Mouse (Mus musculus) hematopoietic stem cell, adult 5-6 weeks (primary cell): Measurements from ENCODE around the gene Myo1d. TPM values are rescaled to one million over a fixed set of nuclear protein-coding genes. Genes with fewer than 3 reads are reported as not detected.

Experiments used
- ATAC-seq, 2 experiments: fragments of 125-278 bp in 1 of 2; replicated peaks in 1 of 2; 2 replicates each; pipeline ENCODE4 v1.8.0; 2016 to 2017; ENCODE audit warnings: inconsistent platforms in 2 of 2, mild to moderate bottlenecking in 2 of 2, moderate number of reproducible peaks in 2 of 2, low read depth in 1 of 2, moderate TSS enrichment in 1 of 2; ENCODE audit not compliant: low FRiP score in 2 of 2, poor library complexity in 2 of 2, severe bottlenecking in 2 of 2, insufficient read depth in 1 of 2, low TSS enrichment in 1 of 2
- total RNA-seq: library from RNA; stranded (forward); fragments of 172-1452, 232-1000 nt; gene quantifications from 2 replicates; pipeline ENCODE4 v1.2.3, GENCODE M21; 2017

The Myo1d gene
- total RNA-seq, 1 experiment from 2014 or later: 3.4 TPM

- ATAC-seq: no peak
Measured at GRCm38 (mm10) chr11:80485622-80486206, 294.1 kb downstream of the Myo1d start.

- ATAC-seq: no peak
Measured at GRCm38 (mm10) chr11:80485120-80485551, 294.7 kb downstream of the Myo1d start.

GRCm38 (mm10) chr11:80484191-80484791, 295.5 kb downstream of the Myo1d start:
- no peak for ATAC-seq

GRCm38 (mm10) chr11:80483536-80484067, 296.2 kb downstream of the Myo1d start:
- no peak for ATAC-seq

- no peak for ATAC-seq
Measured at GRCm38 (mm10) chr11:80482921-80483320, 296.9 kb downstream of the Myo1d start.

GRCm38 (mm10) chr11:80482347-80482746, 297.5 kb downstream of the Myo1d start:
- no peak for ATAC-seq

- ATAC-seq: no peak
Measured at GRCm38 (mm10) chr11:80481409-80482050, 298.3 kb downstream of the Myo1d start.

- no peak for ATAC-seq
Measured at GRCm38 (mm10) chr11:80479906-80480866, 299.6 kb downstream of the Myo1d start.

- no peak for ATAC-seq
Measured at GRCm38 (mm10) chr11:80479425-80479824, 300.4 kb downstream of the Myo1d start.

- ATAC-seq: no peak
Measured at GRCm38 (mm10) chr11:80478694-80479412, 301.0 kb downstream of the Myo1d start.

GRCm38 (mm10) chr11:80477341-80478199, 302.3 kb downstream of the Myo1d start:
- no peak for ATAC-seq

- ATAC-seq: peak; percentile 38 to 68
Measured at GRCm38 (mm10) chr11:80476222-80477189, 303.3 kb downstream of the Myo1d start, which contains the start of gene Cdk5r1. TSS of gene Cdk5r1 (plus strand) at chr11:80477023.

GRCm38 (mm10) chr11:80475544-80475943, 304.3 kb downstream of the Myo1d start:
- ATAC-seq: no peak

- no peak for ATAC-seq
Measured at GRCm38 (mm10) chr11:80474846-80475245, 305.0 kb downstream of the Myo1d start.

- peak; percentile 25 to 39; a peak in 2 of 4 replicates for ATAC-seq
Measured at GRCm38 (mm10) chr11:80474175-80474691, 305.6 kb downstream of the Myo1d start.
